Mouse (Mus musculus) C2C12 (cell line): ENCODE data around the gene Stn1. TPM values are rescaled to one million over a fixed set of nuclear protein-coding genes. Genes with fewer than 3 reads are reported as not detected.
A peak's percentile ranks its signal among the peaks of the same experiment; 100 is the strongest.

Experiments used
- H3K27me3 ChIP-seq: one replicate; pipeline ENCODE4 v1.6.1; 2011; ENCODE audit not compliant: control insufficient read depth, insufficient read depth, insufficient read length
- H3K36me3 ChIP-seq: one replicate; pipeline ENCODE4 v1.6.1; 2011; ENCODE audit not compliant: control insufficient read depth, insufficient read depth
- H3K4me3 ChIP-seq: one replicate; pipeline ENCODE4 v1.5.1; 2011; ENCODE audit warnings: mild to moderate bottlenecking, control low read depth; ENCODE audit not compliant: poor library complexity, insufficient read depth, severe bottlenecking
- H3K79me2 ChIP-seq: one replicate; pipeline ENCODE4 v1.6.1; 2011; ENCODE audit not compliant: control insufficient read depth, insufficient read depth
- H3K79me3 ChIP-seq: one replicate; pipeline ENCODE4 v1.6.1; 2011; ENCODE audit warnings: low read depth, control low read depth
- H3ac ChIP-seq: one replicate; pipeline ENCODE3; 2011; ENCODE audit warnings: low read depth; ENCODE audit not compliant: control insufficient read depth, insufficient read length
- CEBPB ChIP-seq: IDR thresholded peaks from one replicate; pipeline ENCODE4 v1.6.1; 2011; ENCODE audit warnings: low read depth, mild to moderate bottlenecking, control low read depth, moderate library complexity
- CTCF ChIP-seq: IDR thresholded peaks from one replicate; pipeline ENCODE4 v1.5.1; 2011; ENCODE audit not compliant: control insufficient read depth, insufficient read depth, insufficient read length
- FOSL1 ChIP-seq: IDR thresholded peaks from one replicate; pipeline ENCODE4 v1.8.0; 2011; ENCODE audit warnings: mild to moderate bottlenecking, low read length; ENCODE audit not compliant: poor library complexity, insufficient read depth, severe bottlenecking
- MAX ChIP-seq: IDR thresholded peaks from one replicate; pipeline ENCODE4 v1.6.1; 2011; ENCODE audit warnings: mild to moderate bottlenecking, control low read depth
- MYOD1 ChIP-seq: IDR thresholded peaks from one replicate; pipeline ENCODE4 v1.6.1; 2011; ENCODE audit warnings: low read depth; ENCODE audit not compliant: control insufficient read depth, insufficient read length
- MYOG ChIP-seq: IDR thresholded peaks from one replicate; pipeline ENCODE4 v1.6.1; 2011; ENCODE audit not compliant: control insufficient read depth, insufficient read length; ENCODE audit errors: extremely low read depth
- USF1 ChIP-seq: IDR thresholded peaks from one replicate; pipeline ENCODE4 v1.6.1; 2011; ENCODE audit warnings: low read depth, mild to moderate bottlenecking, control low read depth, moderate library complexity
- polyA plus RNA-seq: library from polyadenylated mRNA; unstranded; fragments of >200 nt; fragmentation: generic; extraction: Trizol; gene quantifications from one replicate; pipeline ENCODE4 v1.2.1, GENCODE M21; 2012; ENCODE audit warnings: missing spikeins

Gene Stn1
- polyA plus RNA-seq, 1 experiment, result 50.7 TPM

GRCm38 (mm10) chr19:47510473-47511293 is 26.6 kb downstream of the Stn1 start:
- peaks cover 38% of the 10 kb centered on the region for H3K36me3 ChIP-seq
- no peak for TF ChIP-seq USF1
- no peak for TF ChIP-seq CTCF
- no peak for TF ChIP-seq MAX
- TF ChIP-seq CEBPB, result no peak
- no peak for TF ChIP-seq MYOG
- TF ChIP-seq MYOD1, result no peak
- no peak for TF ChIP-seq FOSL1
- H3K4me3 ChIP-seq, result no peak overlapping the region
- no peaks in the 10 kb centered on the region for H3K27me3 ChIP-seq
- no peak overlapping the region for H3ac ChIP-seq
- H3K79me2 ChIP-seq, result peaks cover 18% of the 10 kb centered on the region
- H3K79me3 ChIP-seq, result peaks cover 7% of the 10 kb centered on the region

- no peaks in the 10 kb centered on the region for H3K27me3 ChIP-seq
- peaks cover 9% of the 10 kb centered on the region for H3K79me3 ChIP-seq
- no peak overlapping the region for H3ac ChIP-seq
- no peak overlapping the region for H3K4me3 ChIP-seq
- H3K36me3 ChIP-seq, result peaks cover 38% of the 10 kb centered on the region
- peaks cover 24% of the 10 kb centered on the region for H3K79me2 ChIP-seq
- TF ChIP-seq CEBPB (no peak), MAX (no peak), USF1 (no peak), MYOG (no peak), FOSL1 (no peak), MYOD1 (no peak)
Observed at GRCm38 (mm10) chr19:47510135-47510472, 27.2 kb downstream of the Stn1 start.

GRCm38 (mm10) chr19:47508771-47509281 is 28.5 kb downstream of the Stn1 start:
- Histone ChIP-seq H3K27me3 (no peaks in the 10 kb centered on the region), H3K36me3 (peaks cover 41% of the 10 kb centered on the region), H3K4me3 (no peak overlapping the region), H3K79me3 (peaks cover 13% of the 10 kb centered on the region), H3K79me2 (peaks cover 32% of the 10 kb centered on the region), H3ac (peak overlapping the region; percentile 46)
- TF ChIP-seq CTCF, result no peak
- TF ChIP-seq USF1, result no peak
- peak; percentile 10 for TF ChIP-seq FOSL1
- TF ChIP-seq MAX, result peak; percentile 66
- TF ChIP-seq MYOD1, result peak; percentile 87
- no peak for TF ChIP-seq CEBPB
- no peak for TF ChIP-seq MYOG

GRCm38 (mm10) chr19:47508191-47508590 is 29.1 kb downstream of the Stn1 start:
- Histone ChIP-seq H3ac (peak overlapping the region; percentile 38), H3K79me3 (peaks cover 13% of the 10 kb centered on the region), H3K36me3 (peaks cover 40% of the 10 kb centered on the region), H3K79me2 (peaks cover 38% of the 10 kb centered on the region), H3K27me3 (no peaks in the 10 kb centered on the region), H3K4me3 (no peak overlapping the region)
- TF ChIP-seq MYOD1 (no peak), CEBPB (no peak), MAX (no peak), CTCF (no peak), USF1 (no peak), MYOG (no peak), FOSL1 (no peak)

GRCm38 (mm10) chr19:47507128-47508121 is 29.9 kb downstream of the Stn1 start:
- H3K79me2 ChIP-seq, result peaks cover 44% of the 10 kb centered on the region
- H3K27me3 ChIP-seq, result no peaks in the 10 kb centered on the region
- H3ac ChIP-seq, result peak overlapping the region; percentile 76
- TF ChIP-seq CTCF, result no peak
- peak; percentile 48 for TF ChIP-seq MAX
- peaks cover 14% of the 10 kb centered on the region for H3K79me3 ChIP-seq
- peak overlapping the region; percentile 33 for H3K4me3 ChIP-seq
- peaks cover 34% of the 10 kb centered on the region for H3K36me3 ChIP-seq

GRCm38 (mm10) chr19:47503625-47504024 is 33.7 kb downstream of the Stn1 start:
- peaks cover 32% of the 10 kb centered on the region for H3K36me3 ChIP-seq
- no peak overlapping the region for H3ac ChIP-seq
- TF ChIP-seq FOSL1 (no peak), CEBPB (peak; percentile 5), CTCF (peak; percentile 63), MYOD1 (no peak), USF1 (no peak)
- H3K79me2 ChIP-seq, result peaks cover 44% of the 10 kb centered on the region
- H3K4me3 ChIP-seq, result no peak overlapping the region
- H3K79me3 ChIP-seq, result peaks cover 16% of the 10 kb centered on the region
- no peaks in the 10 kb centered on the region for H3K27me3 ChIP-seq
